Mouse (Mus musculus): ENCODE data around the gene Fdxr. TPM values are rescaled to one million over a fixed set of nuclear protein-coding genes. Genes with fewer than 3 reads are reported as not detected.
A peak's percentile ranks its signal among the peaks of the same experiment; 100 is the strongest.

Fdxr gene
- polyA plus RNA-seq, 1 experiment from 2014 or later: 15.2 TPM

DNA sequence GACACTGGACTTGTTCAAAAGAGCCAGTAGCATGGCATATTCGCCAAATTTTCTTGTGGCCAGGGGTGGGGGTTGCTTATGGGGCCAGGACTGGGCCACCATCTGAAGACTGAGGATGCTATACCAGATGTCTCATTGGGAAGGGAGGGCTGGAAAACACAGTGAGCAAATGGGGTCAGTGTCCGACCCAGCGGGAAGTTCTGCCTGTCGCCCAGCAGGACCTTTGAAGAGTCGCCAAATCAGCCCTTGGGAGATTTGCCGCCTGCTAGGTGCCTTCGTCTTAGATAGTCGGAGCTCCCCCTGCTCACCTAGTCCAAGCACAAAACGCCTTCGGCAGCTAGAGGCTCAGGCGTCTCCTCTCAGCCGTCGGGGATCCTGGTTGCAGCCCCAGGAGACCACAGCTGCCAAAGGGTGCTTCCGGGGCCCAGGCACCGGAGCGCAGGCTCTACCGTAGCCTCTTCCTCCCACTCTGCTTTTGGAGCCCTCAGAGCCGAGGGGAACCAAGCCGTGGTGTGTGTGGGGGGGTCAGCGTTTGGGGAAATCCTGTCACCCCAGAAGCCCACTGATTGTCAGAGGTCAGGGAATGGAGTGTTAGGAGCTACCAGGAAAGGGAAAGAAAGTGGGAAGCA lies 11.0 kb downstream of the Fdxr start:
- H3K27me3 ChIP-seq: peaks cover 88% of the 10 kb centered on the region
- H3K36me3 ChIP-seq: peaks cover 21% of the 10 kb centered on the region
- 0 out of 2 replicates have a peak overlapping the region, but pooled peaks have one; percentile 64 for H3K4me2 ChIP-seq
- ATAC-seq (ENCODE audit: insufficient number of reproducible peaks, low FRiP score, low TSS enrichment, low read depth): no peak
- no peak overlapping the region for H3K9ac ChIP-seq
- peak overlapping the region; percentile 35; the same call in 1 of the 2 replicates for H3K4me3 ChIP-seq
- peaks cover 27% of the 10 kb centered on the region for H3K4me1 ChIP-seq
- WGBS: 3% methylated on average over 20 of the region's 20 CpGs
- H3K9me3 ChIP-seq: no peaks in the 10 kb centered on the region
- no peak overlapping the region for H3K27ac ChIP-seq

- Histone ChIP-seq H3K9me3 (no peaks in the 10 kb centered on the region), H3K4me1 (peaks cover 23% of the 10 kb centered on the region), H3K4me2 (peak overlapping the region; percentile 41), H3K27ac (no peak overlapping the region), H3K27me3 (peaks cover 96% of the 10 kb centered on the region), H3K9ac (no peak overlapping the region), H3K4me3 (peak overlapping the region; percentile 22), H3K36me3 (peaks cover 19% of the 10 kb centered on the region)
- ATAC-seq (ENCODE audit: insufficient number of reproducible peaks, low FRiP score, low TSS enrichment, low read depth): no peak
- WGBS: 8% methylated on average over 39 of the region's 39 CpGs
Observed at GRCm38 (mm10) chr11:115264862-115265668, 11.8 kb downstream of the Fdxr start.

GRCm38 (mm10) chr11:115264136-115264861 lies 12.6 kb downstream of the Fdxr start:
- WGBS: 66% methylated on average over 7 of the region's 7 CpGs
- ATAC-seq (ENCODE audit: insufficient number of reproducible peaks, low FRiP score, low TSS enrichment, low read depth): no peak
- H3K27ac ChIP-seq: no peak overlapping the region
- H3K9ac ChIP-seq: no peak overlapping the region
- peaks cover 15% of the 10 kb centered on the region for H3K36me3 ChIP-seq
- H3K27me3 ChIP-seq: peaks cover 100% of the 10 kb centered on the region
- no peak overlapping the region for H3K4me3 ChIP-seq
- no peak overlapping the region for H3K4me2 ChIP-seq
- H3K9me3 ChIP-seq: no peaks in the 10 kb centered on the region
- H3K4me1 ChIP-seq: peaks cover 22% of the 10 kb centered on the region

- Histone ChIP-seq H3K36me3 (peaks cover 1% of the 10 kb centered on the region; the same call in 1 of the 2 replicates), H3K27ac (no peak overlapping the region), H3K27me3 (peaks cover 100% of the 10 kb centered on the region), H3K9ac (no peak overlapping the region), H3K4me1 (peaks cover 26% of the 10 kb centered on the region), H3K4me2 (no peak overlapping the region), H3K4me3 (no peak overlapping the region), H3K9me3 (no peaks in the 10 kb centered on the region)
- WGBS: 76% methylated on average over 11 of the region's 11 CpGs
- no peak for ATAC-seq (ENCODE audit: insufficient number of reproducible peaks, low FRiP score, low TSS enrichment, low read depth)
Observed at GRCm38 (mm10) chr11:115262954-115263353, 13.9 kb downstream of the Fdxr start.

DNA sequence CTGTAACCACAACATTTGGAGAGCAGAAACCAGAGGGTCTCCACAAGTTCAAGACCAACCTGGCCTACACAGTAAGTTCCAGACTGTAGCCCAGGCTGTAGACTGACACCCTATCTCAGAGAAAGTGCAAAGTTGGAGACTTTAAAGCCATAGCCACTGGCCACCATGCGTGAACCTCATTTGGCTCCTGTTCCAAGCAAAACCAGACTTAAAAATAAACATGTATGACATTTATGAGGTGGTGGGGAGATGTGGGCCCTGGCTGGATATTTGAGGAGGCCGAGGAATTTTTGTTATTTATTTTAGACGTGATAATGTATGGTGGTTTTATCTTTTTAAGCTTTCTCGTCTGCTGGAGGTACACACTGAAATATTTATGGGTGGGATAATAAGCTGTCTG lies 17.7 kb downstream of the Fdxr start:
- H3K9ac ChIP-seq: no peak overlapping the region
- H3K27me3 ChIP-seq: peaks cover 100% of the 10 kb centered on the region
- ATAC-seq (ENCODE audit: insufficient number of reproducible peaks, low FRiP score, low TSS enrichment, low read depth): no peak
- H3K4me3 ChIP-seq: no peak overlapping the region
- H3K4me2 ChIP-seq: no peak overlapping the region
- H3K9me3 ChIP-seq: no peaks in the 10 kb centered on the region
- peaks cover 7% of the 10 kb centered on the region for H3K4me1 ChIP-seq
- H3K36me3 ChIP-seq: no peaks in the 10 kb centered on the region
- no peak overlapping the region for H3K27ac ChIP-seq
- 25% methylated on average over 4 of the region's 4 CpGs for WGBS

DNA sequence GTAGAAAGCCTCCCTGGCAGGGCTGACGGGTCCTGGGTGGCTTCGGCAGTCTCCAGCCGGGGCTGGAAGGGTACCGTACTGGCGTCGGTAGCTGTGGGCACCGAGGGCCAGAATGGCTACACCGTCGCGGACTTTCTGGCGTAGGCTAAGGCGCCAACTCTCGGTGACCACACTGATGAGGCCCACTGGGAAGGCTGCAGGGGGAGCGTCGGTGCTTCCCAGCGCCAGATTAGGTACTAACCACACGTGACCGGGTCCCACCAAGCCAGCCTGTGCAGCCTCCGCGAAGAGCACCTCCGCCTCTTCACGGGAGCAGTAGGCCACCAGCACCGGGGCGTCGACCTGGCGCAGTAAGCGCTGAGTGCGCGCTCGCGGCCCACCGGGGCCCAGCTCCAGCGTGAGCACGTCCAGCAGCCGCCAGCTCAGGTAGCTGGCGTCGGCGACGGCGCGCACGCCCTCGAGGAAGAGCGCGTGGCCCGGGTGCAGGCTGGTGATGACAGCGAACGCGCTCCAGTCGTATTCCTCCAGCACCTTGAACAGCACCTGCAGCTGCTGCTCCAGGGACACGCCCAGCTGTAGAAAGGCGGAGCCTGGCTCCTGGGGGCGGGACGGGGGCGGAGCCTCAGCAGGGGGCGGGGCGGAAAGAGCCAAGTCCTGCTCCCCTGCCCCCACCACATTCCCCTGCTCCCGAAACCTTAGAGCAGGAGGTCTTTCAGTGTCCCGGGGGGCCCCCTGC lies 18.9 kb downstream of the Fdxr start:
- Histone ChIP-seq H3K4me1 (peaks cover 7% of the 10 kb centered on the region), H3K36me3 (no peaks in the 10 kb centered on the region), H3K27me3 (peaks cover 100% of the 10 kb centered on the region), H3K4me3 (peak overlapping the region; percentile 17), H3K9me3 (no peaks in the 10 kb centered on the region), H3K9ac (no peak overlapping the region), H3K4me2 (peak overlapping the region; percentile 37), H3K27ac (no peak overlapping the region)
- 13% methylated on average over 59 of the region's 59 CpGs for WGBS
- ATAC-seq (ENCODE audit: insufficient number of reproducible peaks, low FRiP score, low TSS enrichment, low read depth): no peak

- H3K9me3 ChIP-seq: no peaks in the 10 kb centered on the region
- H3K27ac ChIP-seq: no peak overlapping the region
- WGBS: 59% methylated on average over 3 of the region's 3 CpGs
Observed at GRCm38 (mm10) chr11:115251258-115251657, 25.6 kb downstream of the Fdxr start.

GRCm38 (mm10) chr11:115250405-115251090 lies 26.3 kb downstream of the Fdxr start:
- WGBS: 2% methylated on average over 36 of the region's 36 CpGs
- Histone ChIP-seq H3K36me3 (0 out of 2 replicates have a peak, but pooled peaks cover under 1% of the 10 kb centered on the region), H3K9ac (no peak overlapping the region), H3K9me3 (no peaks in the 10 kb centered on the region), H3K4me2 (peak overlapping the region; percentile 80), H3K27me3 (peaks cover 97% of the 10 kb centered on the region), H3K4me3 (peak overlapping the region; percentile 41), H3K27ac (no peak overlapping the region), H3K4me1 (peaks cover 22% of the 10 kb centered on the region)
- no peak for ATAC-seq (ENCODE audit: insufficient number of reproducible peaks, low FRiP score, low TSS enrichment, low read depth)

More at GRCm38 (mm10) chr11:115251258-115251657, 25.6 kb downstream of the Fdxr start:
- Histone ChIP-seq H3K36me3 (no peaks in the 10 kb centered on the region), H3K4me3 (no peak overlapping the region), H3K4me2 (no peak overlapping the region), H3K27me3 (peaks cover 98% of the 10 kb centered on the region), H3K9ac (no peak overlapping the region), H3K4me1 (peaks cover 22% of the 10 kb centered on the region)
- ATAC-seq (ENCODE audit: insufficient number of reproducible peaks, low FRiP score, low TSS enrichment, low read depth): no peak

DNA sequence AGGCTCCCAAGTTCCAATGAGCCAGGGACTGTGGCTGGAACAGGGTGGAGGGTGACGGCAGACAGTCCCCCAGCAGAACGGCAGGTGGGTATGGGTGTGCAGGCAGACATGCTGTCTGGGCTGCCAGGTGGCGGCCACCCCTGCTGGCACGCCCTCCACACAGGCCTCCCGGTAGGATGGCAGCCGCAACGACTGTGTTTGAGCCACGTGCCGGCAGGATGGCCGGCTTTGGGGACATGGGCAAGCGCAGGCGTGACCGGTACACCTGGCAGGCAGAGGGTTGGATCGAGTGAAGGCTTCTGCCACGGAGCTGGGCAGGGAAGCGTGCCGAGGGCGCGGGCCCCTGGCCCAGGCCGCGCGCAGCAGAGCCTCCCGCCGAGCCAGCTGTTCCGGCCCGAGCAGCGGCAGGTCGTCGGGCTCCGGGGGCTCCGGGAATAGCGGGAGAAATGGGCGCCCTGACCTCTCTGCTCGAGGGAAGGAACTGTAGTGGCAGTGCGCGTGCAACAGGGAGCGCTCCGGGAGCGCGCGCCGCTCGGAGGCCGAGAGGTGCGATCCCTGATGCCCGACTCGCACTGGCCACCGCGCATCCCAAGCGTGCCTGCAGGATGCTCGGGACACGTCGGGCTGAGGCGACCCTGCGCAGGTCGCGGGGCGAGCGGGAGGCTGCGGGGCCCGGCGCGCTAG lies 27.0 kb downstream of the Fdxr start:
- H3K27me3 ChIP-seq: peaks cover 97% of the 10 kb centered on the region
- peak overlapping the region; percentile 80 for H3K4me2 ChIP-seq
- H3K9ac ChIP-seq: no peak overlapping the region
- WGBS: 2% methylated on average over 54 of the region's 63 CpGs
- peak overlapping the region; percentile 41 for H3K4me3 ChIP-seq
- ATAC-seq (ENCODE audit: insufficient number of reproducible peaks, low FRiP score, low TSS enrichment, low read depth): no peak
- H3K36me3 ChIP-seq: peaks cover 7% of the 10 kb centered on the region; the same call in 1 of the 2 replicates
- no peak overlapping the region for H3K27ac ChIP-seq
- peaks cover 22% of the 10 kb centered on the region for H3K4me1 ChIP-seq
- no peaks in the 10 kb centered on the region for H3K9me3 ChIP-seq

GRCm38 (mm10) chr11:115247945-115248344 lies 28.9 kb downstream of the Fdxr start:
- Histone ChIP-seq H3K4me2 (no peak overlapping the region), H3K9me3 (no peaks in the 10 kb centered on the region), H3K27ac (no peak overlapping the region), H3K27me3 (peaks cover 78% of the 10 kb centered on the region), H3K36me3 (peaks cover 25% of the 10 kb centered on the region), H3K9ac (no peak overlapping the region), H3K4me1 (peaks cover 22% of the 10 kb centered on the region), H3K4me3 (no peak overlapping the region)
- no peak for ATAC-seq (ENCODE audit: insufficient number of reproducible peaks, low FRiP score, low TSS enrichment, low read depth)
- WGBS: 68% methylated on average over 6 of the region's 6 CpGs

Measured in limb, embryonic 15.5 days (tissue).